Mouse (Mus musculus) adrenal gland, adult 18-20 months (tissue): ENCODE measurements around the gene Zfp280d. TPM values are rescaled to one million over a fixed set of nuclear protein-coding genes. Genes with fewer than 3 reads are reported as not detected.

ENCODE experiments used
- DNase-seq, 2 experiments: peaks; one replicate each; pipeline ENCODE4 v3.0.0; 2021 to 2022; ENCODE audit warnings: low spot score in 2 of 2
- long read RNA-seq, 2 experiments: library from polyadenylated mRNA; stranded (forward); transcript quantifications; one replicate each; pipeline ENCODE4 v2.0.0; 2021
- total RNA-seq, 2 experiments: library from RNA; stranded (reverse); gene quantifications; 1 replicate in 1 of 2; 2 replicates in 1 of 2; pipeline ENCODE4 v1.2.3; 2021

Zfp280d gene
- 10 to 100 TPM; 21.6 to 29.3 TPM for total RNA-seq
- long read RNA-seq, experiment 1, partial matches to known transcripts: 0 of 2 reads
- long read RNA-seq, experiment 1, other reads (novel, unspliced or antisense): 2 of 2 reads
- long read RNA-seq, experiment 2, partial matches to known transcripts: 1 of 4 reads
- long read RNA-seq, experiment 2, other reads (novel, unspliced or antisense): 3 of 4 reads

DNA sequence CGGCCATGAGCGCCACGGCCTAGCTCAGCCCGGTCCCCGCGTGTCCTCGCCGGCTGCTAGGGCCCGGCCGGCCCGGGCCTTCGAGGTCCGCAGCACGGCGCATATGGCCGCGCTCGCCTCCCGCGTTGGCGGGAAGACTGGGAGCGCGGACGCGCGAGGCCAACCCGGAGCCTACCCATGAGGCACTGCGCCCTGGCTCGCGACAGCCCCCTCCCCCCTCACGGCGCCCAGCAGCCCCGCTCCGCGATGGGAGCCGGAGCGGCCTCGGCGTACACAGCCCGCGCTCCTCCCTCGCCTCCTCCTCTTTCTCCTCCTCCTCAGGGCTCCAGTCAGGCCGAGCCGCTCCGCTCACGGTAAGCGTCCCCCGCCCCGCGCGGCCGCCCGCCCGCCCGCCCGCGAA is at the start of gene Zfp280d:
Gene Zfp280d, plus strand, starts transcription at position 184 of the 400 bp plus-strand sequence.
- peak; percentile 88 to 90 for DNase-seq

- DNase-seq: no peak
Observed at GRCm38 (mm10) chr9:72226536-72226935, 48.1 kb upstream of the Zfp280d start.

DNA sequence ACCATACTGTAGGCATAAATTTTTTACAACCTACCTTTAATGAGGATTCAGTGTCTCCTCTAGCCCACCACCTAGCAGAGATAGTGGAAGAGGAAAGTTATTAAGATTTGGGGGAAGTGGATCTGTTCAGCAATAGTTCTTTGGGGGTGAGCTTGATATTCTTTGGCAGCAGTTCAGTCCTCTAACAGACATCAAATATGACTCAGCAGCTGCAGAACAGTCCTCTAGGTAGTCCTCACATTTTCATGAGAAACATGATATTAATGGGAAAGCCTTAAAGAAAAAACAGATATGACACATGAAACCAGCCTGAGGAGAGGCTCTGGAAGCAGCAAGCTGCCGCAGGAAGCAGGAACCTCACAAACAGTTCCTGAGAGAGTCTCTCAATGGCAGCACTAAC is 22.0 kb upstream of the Zfp280d start:
- no peak for DNase-seq

- DNase-seq: no peak
Observed at GRCm38 (mm10) chr9:72255227-72255626, 19.4 kb upstream of the Zfp280d start.

GRCm38 (mm10) chr9:72256646-72257045 is 18.0 kb upstream of the Zfp280d start:
- no peak for DNase-seq

DNA sequence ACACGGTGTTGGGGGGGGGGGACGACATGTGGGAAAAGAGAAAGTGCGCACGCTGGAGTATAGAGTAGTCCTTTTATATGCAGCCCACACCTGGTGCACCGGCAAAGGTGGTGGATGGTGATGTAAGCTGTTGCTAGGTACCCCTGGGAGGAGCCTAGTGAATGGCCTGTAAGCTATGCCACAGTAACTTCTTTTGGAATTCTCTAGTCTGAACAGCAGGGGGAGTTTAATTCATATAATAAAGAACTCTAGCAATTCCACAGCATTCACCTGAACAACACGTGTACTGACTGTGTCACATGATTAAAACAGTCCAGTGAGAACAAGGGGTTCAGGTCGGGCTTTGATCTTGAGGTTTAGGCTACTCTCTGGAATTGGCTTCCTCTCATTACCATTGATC is 14.3 kb upstream of the Zfp280d start:
- no peak for DNase-seq

DNA sequence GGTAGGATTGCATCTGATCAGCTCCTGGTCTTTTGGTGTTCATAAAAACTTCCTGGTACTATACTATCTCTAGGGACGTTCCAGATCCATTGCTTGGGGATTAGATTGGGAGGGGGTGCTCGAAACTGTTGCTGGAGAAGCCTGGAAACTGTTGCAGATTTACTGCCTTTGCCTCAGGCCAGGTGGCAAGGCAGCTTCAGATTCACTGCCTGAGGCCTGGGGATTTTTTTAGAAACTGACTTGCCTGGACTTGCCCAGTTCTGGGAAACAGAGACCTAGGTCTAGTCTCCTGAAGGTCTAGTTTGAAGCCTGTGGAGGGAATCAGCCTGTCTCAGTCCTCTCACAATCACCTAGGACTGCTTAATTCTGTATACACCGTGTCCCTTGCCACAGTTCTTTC is 9.8 kb upstream of the Zfp280d start:
- DNase-seq: no peak

GRCm38 (mm10) chr9:72270146-72270545 is 4.5 kb upstream of the Zfp280d start:
- no peak for DNase-seq

DNA sequence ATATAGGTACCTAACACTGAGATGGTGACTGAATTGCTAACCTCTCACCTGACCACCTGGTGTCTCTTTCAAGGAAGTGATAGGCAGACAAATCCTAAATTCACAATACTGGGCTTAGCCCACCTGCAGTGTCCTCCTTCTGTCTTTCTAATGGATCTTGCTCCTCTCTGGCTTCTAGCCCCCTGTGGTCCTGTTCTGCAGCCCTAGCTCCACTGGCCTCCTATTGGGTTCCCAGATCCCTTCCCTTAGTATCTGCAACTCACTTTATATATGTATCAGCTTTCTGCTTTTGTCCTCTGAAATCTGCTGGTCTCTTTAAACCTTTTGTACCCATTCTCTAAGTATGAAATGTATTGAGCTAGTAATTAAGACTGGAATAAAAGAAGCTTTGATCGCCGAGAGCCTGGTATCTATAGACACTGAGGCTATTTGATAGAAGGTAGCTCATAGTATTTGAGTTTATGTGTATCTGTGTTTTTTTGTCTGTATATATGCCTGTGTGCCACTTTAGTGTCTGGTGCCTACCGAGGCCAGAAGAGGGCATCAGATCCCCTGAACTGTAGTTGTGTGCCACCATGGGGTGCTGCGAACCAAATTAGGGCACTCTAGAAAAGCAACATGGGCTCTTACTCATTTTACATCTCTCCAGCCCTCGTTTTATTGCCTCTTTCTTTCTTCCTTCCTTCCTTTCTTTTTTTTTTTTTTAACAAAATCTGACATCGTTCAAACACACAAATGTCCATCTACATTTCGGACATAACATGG is 832 bp upstream of the Zfp280d start:
- no peak for DNase-seq

GRCm38 (mm10) chr9:72275101-72275978 is 680 bp downstream of the Zfp280d start:
- DNase-seq: peak in 1 of 2 experiments; percentile 41

- DNase-seq: peak in 1 of 2 experiments; percentile 11
Observed at GRCm38 (mm10) chr9:72275979-72276500, 1.4 kb downstream of the Zfp280d start.

DNA sequence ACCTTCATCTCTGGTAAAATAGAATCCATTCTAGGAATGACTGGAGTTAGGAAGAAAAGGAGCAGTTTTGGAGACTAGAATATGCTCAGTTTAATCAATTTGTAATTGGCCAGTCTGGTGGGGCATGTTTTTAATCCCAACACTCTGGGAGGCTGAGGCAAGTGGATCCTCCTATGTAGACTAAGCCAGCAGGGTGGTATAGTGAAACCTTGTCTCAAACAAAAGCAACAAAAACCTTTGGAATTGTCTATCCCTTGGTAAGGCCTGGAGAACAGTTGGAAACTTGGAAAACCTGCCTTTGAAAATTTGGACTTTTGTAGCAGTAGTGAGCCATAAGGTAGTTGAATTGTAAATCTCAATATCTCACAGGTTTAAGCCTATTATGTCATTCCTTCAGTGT is 2.3 kb downstream of the Zfp280d start:
- no peak for DNase-seq

DNA sequence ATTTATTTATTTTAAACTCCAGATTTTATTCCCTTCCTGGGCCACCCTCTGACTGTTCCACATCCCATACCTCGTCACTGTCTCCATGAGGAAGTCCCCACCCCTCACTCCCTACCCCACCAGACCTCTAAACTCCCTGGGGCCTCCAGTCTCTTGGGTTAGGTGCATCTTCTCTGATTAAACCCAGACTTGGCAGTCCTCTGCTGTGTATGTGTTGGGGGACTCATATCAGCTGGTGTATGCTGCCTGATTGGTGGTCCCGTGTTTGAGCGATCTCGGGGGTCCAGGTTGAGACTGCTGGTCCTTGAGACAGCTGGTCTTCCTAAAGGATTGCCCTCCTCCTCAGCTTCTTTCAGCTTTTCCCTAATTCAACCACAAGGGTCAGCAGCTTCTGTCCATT is 5.3 kb downstream of the Zfp280d start:
- no peak for DNase-seq

DNA sequence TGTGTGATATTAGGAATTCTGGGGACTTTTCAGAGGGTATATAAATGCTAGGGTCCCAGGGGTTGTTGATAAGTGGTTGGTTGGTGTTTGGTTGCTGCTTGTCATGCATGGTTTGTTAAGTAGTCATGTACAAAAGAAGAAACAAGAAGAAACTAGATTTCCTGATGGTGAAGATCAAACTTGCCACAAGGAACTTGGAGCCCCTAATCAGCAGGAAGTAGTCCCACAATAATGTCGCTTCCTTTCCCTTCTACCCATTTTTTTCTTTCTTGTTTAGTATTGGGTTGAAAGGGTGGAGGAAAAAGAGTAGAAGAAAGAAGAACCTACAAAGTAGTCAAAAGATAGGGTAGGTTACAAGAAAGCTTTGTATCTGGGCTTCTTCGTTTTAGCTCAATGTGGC is 13.0 kb downstream of the Zfp280d start:
- DNase-seq: no peak

DNA sequence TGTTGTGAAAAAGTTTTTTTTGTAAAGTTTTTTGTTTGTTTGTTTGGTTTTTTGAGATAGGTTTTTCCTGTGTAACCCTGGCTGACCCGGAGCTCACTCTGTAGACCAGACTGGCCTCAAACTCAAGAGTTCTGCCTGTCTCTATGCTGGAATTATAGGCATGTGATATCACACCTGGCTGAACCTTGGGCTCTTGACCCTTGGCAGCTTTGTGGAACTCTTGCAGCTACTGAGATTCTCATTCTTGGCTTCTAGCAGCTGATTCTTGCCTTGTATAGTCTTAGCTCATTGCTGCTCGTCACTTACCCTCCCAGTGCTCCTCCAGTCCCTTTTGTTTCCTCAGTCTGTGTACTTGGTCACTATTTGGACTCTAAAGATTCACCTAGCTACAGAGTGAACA is 13.6 kb downstream of the Zfp280d start:
- no peak for DNase-seq

DNA sequence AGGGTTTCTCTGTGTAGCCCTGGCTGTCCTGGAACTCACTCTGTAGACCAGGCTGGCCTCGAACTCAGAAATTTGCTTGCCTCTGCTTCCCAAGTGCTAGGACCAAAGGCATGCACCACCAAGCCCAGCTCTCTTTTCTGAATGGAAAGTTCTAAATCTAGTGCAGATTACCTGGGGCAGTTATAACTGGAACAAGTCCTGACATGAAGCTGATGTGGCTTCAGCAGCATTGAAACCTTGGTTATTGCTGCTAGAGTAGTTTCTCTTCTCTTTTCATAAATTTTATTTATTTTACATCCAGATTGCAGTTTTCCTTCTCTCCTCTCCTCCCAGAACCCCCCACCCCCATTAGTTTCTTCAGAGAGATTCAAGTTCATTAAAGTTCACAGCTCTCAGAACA is 14.4 kb downstream of the Zfp280d start:
- DNase-seq: no peak

GRCm38 (mm10) chr9:72294076-72294475 is 19.4 kb downstream of the Zfp280d start:
- no peak for DNase-seq

DNA sequence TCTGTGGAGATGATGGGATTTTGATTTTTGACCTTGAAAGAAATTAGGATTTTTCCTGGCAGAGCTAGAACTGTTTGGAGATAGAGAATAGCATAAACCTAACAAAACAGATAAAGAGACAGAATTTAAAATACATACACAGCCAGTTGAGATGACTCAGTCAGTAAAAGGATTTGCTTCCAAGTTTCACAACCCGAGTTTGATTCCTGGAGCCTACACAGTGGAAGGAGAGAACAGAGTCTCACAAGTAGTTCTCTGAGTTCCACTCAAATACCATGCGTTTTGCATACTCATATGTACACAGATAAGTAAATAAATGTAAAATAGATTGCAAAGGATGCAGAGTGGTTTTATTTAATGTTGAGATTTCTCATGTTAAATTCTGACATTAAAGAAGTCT is 35.1 kb downstream of the Zfp280d start:
- no peak for DNase-seq

- no peak for DNase-seq
Observed at GRCm38 (mm10) chr9:72333221-72333620, 58.6 kb downstream of the Zfp280d start.

DNA sequence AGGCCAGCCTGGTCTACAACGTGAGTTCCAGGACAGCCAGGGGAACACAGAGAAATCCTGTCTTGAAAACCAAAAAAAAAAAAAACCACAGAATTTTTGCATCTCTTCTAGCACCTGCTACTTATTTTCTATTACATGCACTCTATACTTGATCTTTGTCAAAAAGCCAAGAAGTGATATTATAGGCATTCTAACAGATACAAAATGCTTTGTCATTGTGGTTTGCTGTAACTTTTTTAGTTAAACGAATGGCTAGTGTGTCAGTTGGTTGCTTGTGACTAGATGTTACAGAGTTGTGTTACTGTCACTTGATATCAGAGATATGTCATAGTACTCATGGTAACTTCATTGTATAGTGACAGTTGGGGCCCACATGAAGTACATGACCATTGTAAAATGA is 61.4 kb downstream of the Zfp280d start:
- DNase-seq: no peak

GRCm38 (mm10) chr9:72339119-72339518 is 64.5 kb downstream of the Zfp280d start:
- DNase-seq: no peak

DNA sequence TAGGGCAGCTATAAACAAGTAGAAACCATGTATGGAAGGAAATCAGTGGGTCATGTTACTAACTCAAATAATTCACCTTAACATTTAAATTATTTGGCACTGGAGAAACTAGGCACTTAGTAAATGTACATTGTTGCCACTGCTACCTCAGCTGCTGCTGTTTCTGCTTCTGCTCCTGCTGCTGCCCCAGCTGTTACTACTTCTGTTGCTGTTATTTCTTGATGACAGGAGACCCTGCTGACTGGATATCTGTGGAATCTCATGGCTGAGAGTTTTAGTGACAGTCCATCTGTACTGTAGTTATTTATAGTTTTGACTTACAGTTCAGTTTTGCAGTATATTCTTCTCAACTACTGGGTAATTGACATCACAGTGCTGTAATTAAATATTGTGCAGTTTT is 69.2 kb downstream of the Zfp280d start:
- no peak for DNase-seq
